Mouse (Mus musculus): ENCODE measurements around the gene Zcchc4. TPM values are rescaled to one million over a fixed set of nuclear protein-coding genes. Genes with fewer than 3 reads are reported as not detected.

The Zcchc4 gene
- polyA plus RNA-seq, 1 experiment from 2014 or later, result 3.6 TPM

DNA sequence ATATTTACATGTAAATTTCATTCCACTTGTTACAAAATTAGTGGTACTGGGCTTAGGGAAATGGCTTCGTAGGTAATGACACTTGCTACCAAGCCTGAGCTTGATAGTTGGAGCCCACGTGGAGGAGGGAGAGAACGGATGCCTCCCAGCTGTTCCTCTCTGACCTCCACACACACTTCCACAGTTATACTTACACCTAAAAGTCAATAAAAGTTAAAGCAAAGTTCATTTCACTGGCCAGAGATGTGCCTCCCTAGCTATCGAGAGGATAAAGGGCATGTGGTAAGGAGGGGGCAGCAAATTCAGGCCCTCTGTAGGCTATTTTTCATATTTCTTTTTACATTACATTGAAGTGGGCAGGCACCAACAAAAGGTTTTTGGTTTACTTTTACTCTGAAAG is 52.7 kb downstream of the Zcchc4 start:
- H3K9me3 ChIP-seq (ENCODE audit: low read length), result no peaks in the 10 kb centered on the region
- DNase-seq, result no peak
- no peak overlapping the region for H3K9ac ChIP-seq (replicated peaks)

GRCm38 (mm10) chr5:52833005-52833404 is 57.8 kb downstream of the Zcchc4 start:
- no peak overlapping the region; the same call in 1 of the 2 replicates for H3K9ac ChIP-seq (replicated peaks)
- H3K4me2 ChIP-seq (ENCODE audit: low read depth, low read length), result peak overlapping the region; percentile 82
- H3K27ac ChIP-seq (ENCODE audit: low read depth), result peak overlapping the region; percentile 80
- peaks cover 17% of the 10 kb centered on the region for H3K4me1 ChIP-seq (ENCODE audit: insufficient read depth)
- H3K36me3 ChIP-seq (replicated peaks; ENCODE audit: insufficient read depth, low read length), result peaks cover 13% of the 10 kb centered on the region
- ATAC-seq, result no peak
- H3K27me3 ChIP-seq (ENCODE audit: insufficient read depth, low read length), result no peaks in the 10 kb centered on the region
- H3K4me3 ChIP-seq (ENCODE audit: low read depth, low read length), result peak overlapping the region; percentile 62
- H3K9me3 ChIP-seq (ENCODE audit: low read length), result no peaks in the 10 kb centered on the region
- DNase-seq, result peak; percentile 39
- 0 out of 2 replicates have a peak, but pooled peaks have one; percentile 17 for TF ChIP-seq CTCF (IDR thresholded peaks at IDR 0.05; ENCODE audit: low read depth)
- no peak for TF ChIP-seq EP300 (IDR thresholded peaks at IDR 0.05; ENCODE audit: low read depth)

More for the DNA sequence above, 52.7 kb downstream of the Zcchc4 start:
- ATAC-seq, result peak; percentile 96
- peak overlapping the region; percentile 80 for H3K27ac ChIP-seq (ENCODE audit: low read depth)
- peaks cover 9% of the 10 kb centered on the region; the same call in 1 of the 2 replicates for H3K36me3 ChIP-seq (replicated peaks; ENCODE audit: insufficient read depth, low read length)
- H3K4me1 ChIP-seq (ENCODE audit: insufficient read depth), result peaks cover 3% of the 10 kb centered on the region
- H3K4me3 ChIP-seq (ENCODE audit: low read depth, low read length), result no peak overlapping the region
- no peak for TF ChIP-seq CTCF (IDR thresholded peaks at IDR 0.05; ENCODE audit: low read depth)
- TF ChIP-seq EP300 (IDR thresholded peaks at IDR 0.05; ENCODE audit: low read depth), result peak; percentile 51; the same call in 1 of the 2 replicates
- no peak overlapping the region for H3K4me2 ChIP-seq (ENCODE audit: low read depth, low read length)
- no peaks in the 10 kb centered on the region for H3K27me3 ChIP-seq (ENCODE audit: insufficient read depth, low read length)
- WGBS (ENCODE audit: insufficient replicate concordance), result 72% methylated on average over 4 of the region's 4 CpGs

DNA sequence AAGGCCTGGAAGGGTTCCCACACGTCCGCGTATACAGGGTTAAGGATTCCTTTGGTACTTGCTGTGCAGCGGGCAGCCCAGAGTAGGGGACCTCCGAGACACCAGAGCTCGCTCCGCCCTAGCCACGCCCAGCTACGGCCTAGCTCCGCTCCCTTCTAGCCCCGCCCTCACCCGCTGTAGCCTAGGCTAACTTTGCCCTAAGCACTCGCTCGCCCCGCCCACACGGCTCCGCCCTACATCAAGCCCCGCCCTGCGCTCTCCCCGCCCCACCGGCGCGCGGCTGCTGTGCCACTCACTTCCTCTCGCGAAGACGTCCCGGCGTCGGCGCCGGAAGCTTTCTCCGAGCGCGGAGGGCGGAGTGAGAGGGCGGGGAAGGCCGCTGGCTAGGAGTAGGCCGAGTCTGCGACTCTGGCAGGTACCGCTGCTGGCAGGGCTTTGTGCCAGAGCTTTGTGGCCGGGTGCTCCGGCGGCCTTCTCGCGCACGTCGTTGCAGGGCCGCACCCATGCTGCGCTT is 58.6 kb downstream of the Zcchc4 start, which contains the start of gene Anapc4:
Gene Anapc4 (plus strand): TSS at position 252 of the 514 bp plus-strand sequence.
- Histone ChIP-seq H3K27ac (ENCODE audit: low read depth) (peak within 1 kb of the TSS; percentile 84), H3K36me3 (replicated peaks; ENCODE audit: insufficient read depth, low read length) (peaks cover 13% of the 10 kb centered on the region), H3K4me3 (ENCODE audit: low read depth, low read length) (peak within 1 kb of the TSS; percentile 62), H3K9ac (replicated peaks) (peak within 1 kb of the TSS; percentile 73), H3K27me3 (ENCODE audit: insufficient read depth, low read length) (no peaks in the 10 kb centered on the region), H3K9me3 (ENCODE audit: low read length) (no peaks in the 10 kb centered on the region), H3K4me2 (ENCODE audit: low read depth, low read length) (peak within 1 kb of the TSS; percentile 82), H3K4me1 (ENCODE audit: insufficient read depth) (peaks cover 17% of the 10 kb centered on the region)
- ATAC-seq (peak; percentile 99), DNase-seq (peak; percentile 100)
- under 1% methylated on average over 45 of the region's 50 CpGs for WGBS (ENCODE audit: insufficient replicate concordance)
- TF ChIP-seq EP300 (IDR thresholded peaks at IDR 0.05; ENCODE audit: low read depth), result peak; percentile 11; the same call in 1 of the 2 replicates
- TF ChIP-seq CTCF (IDR thresholded peaks at IDR 0.05; ENCODE audit: low read depth), result no peak

- Histone ChIP-seq H3K4me3 (ENCODE audit: low read depth, low read length) (peak overlapping the region; percentile 62), H3K4me2 (ENCODE audit: low read depth, low read length) (peak overlapping the region; percentile 82), H3K36me3 (replicated peaks; ENCODE audit: insufficient read depth, low read length) (peaks cover 13% of the 10 kb centered on the region), H3K9ac (replicated peaks) (peak overlapping the region; percentile 73), H3K27ac (ENCODE audit: low read depth) (peak overlapping the region; percentile 84), H3K9me3 (ENCODE audit: low read length) (no peaks in the 10 kb centered on the region), H3K4me1 (ENCODE audit: insufficient read depth) (peaks cover 17% of the 10 kb centered on the region), H3K27me3 (ENCODE audit: insufficient read depth, low read length) (no peaks in the 10 kb centered on the region)
- WGBS (ENCODE audit: insufficient replicate concordance), result 6% methylated on average over 8 of the region's 8 CpGs
- DNase-seq (no peak), ATAC-seq (no peak)
- TF ChIP-seq CTCF (IDR thresholded peaks at IDR 0.05; ENCODE audit: low read depth), result no peak
- no peak for TF ChIP-seq EP300 (IDR thresholded peaks at IDR 0.05; ENCODE audit: low read depth)
These were observed 59.2 kb downstream of the Zcchc4 start for GRCm38 (mm10) chr5:52834386-52834785.

DNA sequence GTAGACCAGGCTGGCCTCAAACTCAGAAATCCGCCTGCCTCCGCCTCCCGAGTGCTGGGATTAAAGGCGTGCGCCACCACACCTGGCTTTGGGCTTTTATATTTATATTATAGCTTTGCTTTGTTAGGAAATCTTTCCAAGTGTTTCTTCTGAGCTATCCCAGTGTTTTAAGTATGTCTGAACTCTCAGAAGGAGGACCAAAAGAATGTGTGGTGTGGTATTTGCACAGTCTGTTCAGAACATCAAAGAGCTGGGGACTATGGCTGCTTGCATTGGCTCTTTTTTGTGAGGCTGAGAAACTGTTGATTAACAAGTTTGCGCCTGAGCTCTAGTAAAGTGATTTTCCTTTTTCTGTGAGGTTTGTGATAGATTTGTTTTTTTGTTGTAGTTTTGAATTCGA is 69.1 kb downstream of the Zcchc4 start:
- DNase-seq (no peak), ATAC-seq (no peak)
- TF ChIP-seq CTCF (IDR thresholded peaks at IDR 0.05; ENCODE audit: low read depth) (no peak), EP300 (IDR thresholded peaks at IDR 0.05; ENCODE audit: low read depth) (no peak)
- Histone ChIP-seq H3K27me3 (ENCODE audit: insufficient read depth, low read length) (no peaks in the 10 kb centered on the region), H3K4me1 (ENCODE audit: insufficient read depth) (no peaks in the 10 kb centered on the region), H3K4me2 (ENCODE audit: low read depth, low read length) (no peak overlapping the region), H3K36me3 (replicated peaks; ENCODE audit: insufficient read depth, low read length) (peaks cover 52% of the 10 kb centered on the region), H3K27ac (ENCODE audit: low read depth) (no peak overlapping the region), H3K9me3 (ENCODE audit: low read length) (no peaks in the 10 kb centered on the region), H3K4me3 (ENCODE audit: low read depth, low read length) (no peak overlapping the region), H3K9ac (replicated peaks) (no peak overlapping the region)
- 81% methylated on average over 7 of the region's 7 CpGs for WGBS (ENCODE audit: insufficient replicate concordance)

- peak; percentile 20; the same call in 1 of the 2 replicates for TF ChIP-seq CTCF (IDR thresholded peaks at IDR 0.05; ENCODE audit: low read depth)
- TF ChIP-seq EP300 (IDR thresholded peaks at IDR 0.05; ENCODE audit: low read depth), result no peak
- WGBS (ENCODE audit: insufficient replicate concordance), result 89% methylated on average over 5 of the region's 5 CpGs
- Histone ChIP-seq H3K4me3 (ENCODE audit: low read depth, low read length) (no peak overlapping the region), H3K4me2 (ENCODE audit: low read depth, low read length) (no peak overlapping the region), H3K27ac (ENCODE audit: low read depth) (no peak overlapping the region), H3K4me1 (ENCODE audit: insufficient read depth) (no peaks in the 10 kb centered on the region), H3K27me3 (ENCODE audit: insufficient read depth, low read length) (no peaks in the 10 kb centered on the region), H3K36me3 (replicated peaks; ENCODE audit: insufficient read depth, low read length) (peaks cover 43% of the 10 kb centered on the region), H3K9ac (replicated peaks) (no peak overlapping the region), H3K9me3 (ENCODE audit: low read length) (no peaks in the 10 kb centered on the region)
- no peak for ATAC-seq
- DNase-seq, result no peak
These were observed 80.5 kb downstream of the Zcchc4 start for GRCm38 (mm10) chr5:52855727-52856126.
